Mouse (Mus musculus) gonadal fat pad, adult 2 months (tissue): ENCODE data around the gene Cenpq. TPM values are rescaled to one million over a fixed set of nuclear protein-coding genes. Genes with fewer than 3 reads are reported as not detected.
A peak's percentile ranks its signal among the peaks of the same experiment; 100 is the strongest.

Experiments
- DNase-seq: peaks from one replicate; pipeline ENCODE4 v3.0.0-alpha.2; 2012; ENCODE audit warnings: low read depth
- polyA plus RNA-seq: library from polyadenylated mRNA; depleted of rRNA; stranded (reverse); fragments of >200 nt; gene quantifications from 2 replicates; pipeline ENCODE4 v1.2.3, GENCODE M21; 2012; rRNA removed

Gene Cenpq
- 0.62 and 0.74 TPM in 2 replicates for polyA plus RNA-seq

DNA sequence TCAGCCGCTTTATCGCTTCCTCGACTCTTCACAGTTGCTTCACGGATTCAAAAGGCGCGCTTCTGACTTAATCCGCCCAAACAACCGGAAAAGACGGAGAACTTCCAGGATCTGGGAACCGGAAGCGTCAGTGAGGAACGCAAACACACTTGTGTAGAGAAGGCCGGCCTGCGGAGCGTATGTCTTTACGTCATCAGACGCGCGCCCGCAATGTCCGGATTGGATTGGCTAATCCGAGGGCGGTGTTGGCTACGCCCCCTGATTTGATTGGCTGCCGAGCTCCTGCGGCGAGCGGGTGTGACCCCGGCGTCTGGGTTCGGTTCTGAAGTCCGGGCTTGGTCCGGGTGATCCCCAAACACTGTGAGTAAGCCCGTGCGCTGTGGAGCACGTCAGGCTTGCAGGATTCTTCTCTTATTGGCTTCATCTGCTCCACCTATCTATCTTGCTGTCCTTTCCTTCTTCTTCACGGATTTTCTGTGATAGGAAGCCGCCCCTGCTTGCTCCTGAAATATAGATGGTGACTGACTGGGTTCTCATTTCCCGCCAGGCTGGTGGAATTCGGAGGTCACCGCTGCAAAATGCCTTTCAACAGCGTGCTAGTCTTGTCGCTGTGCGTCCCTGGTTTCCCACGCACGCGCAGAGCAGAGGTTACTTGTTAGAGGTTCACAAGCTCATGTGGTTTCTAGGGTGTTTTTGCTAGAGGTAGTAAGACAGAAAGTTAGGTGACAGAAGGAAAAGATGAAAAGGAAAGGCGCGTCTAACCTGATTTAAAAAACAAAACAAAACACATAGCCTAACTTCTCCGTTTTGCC is at the start of gene Cenpq, which contains the start of gene Mut:
Gene Cenpq (minus strand): TSS at position 628 of the 812 bp plus-strand sequence.
Gene Mut (plus strand): TSS at position 266 of the 812 bp plus-strand sequence.
- DNase-seq = peak; percentile 79

DNA sequence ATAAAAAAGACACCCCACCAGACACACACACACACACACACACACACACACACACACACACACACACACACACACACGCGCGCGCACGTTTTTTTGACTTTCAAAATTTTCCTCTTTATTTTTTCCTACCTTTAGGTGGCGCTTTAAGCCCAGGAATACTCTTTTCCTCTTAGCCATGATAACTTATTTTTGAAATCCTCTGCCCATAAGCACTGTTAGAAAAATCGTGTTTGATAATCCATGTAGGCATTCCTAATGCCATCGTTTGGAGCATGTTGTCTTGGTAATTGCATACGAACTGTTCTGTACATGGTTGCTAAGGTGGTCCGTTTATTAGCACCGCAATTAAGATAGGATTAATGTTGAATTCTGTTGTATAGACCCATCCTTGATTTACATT is 43.1 kb upstream of the Cenpq start:
- no peak for DNase-seq

DNA sequence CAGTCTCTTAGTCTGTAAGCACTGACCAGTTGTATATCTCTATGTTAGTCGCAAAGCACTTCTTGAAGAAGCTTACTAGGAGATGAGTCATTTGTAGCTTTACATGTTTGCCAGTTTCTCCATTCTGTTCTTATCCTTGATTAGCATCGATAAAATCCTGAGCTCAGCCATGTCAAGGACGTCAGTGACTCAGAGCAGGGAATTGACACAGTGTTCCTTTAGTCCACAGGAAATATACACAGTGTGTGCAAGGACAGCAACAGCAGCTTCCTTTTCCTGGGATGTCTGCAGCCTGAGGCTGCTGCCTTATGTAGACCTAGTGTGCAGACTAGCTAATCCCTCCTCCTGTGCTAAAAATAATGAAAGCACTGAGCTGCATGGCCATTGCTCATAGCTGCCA is 13.7 kb upstream of the Cenpq start:
- no peak for DNase-seq

DNA sequence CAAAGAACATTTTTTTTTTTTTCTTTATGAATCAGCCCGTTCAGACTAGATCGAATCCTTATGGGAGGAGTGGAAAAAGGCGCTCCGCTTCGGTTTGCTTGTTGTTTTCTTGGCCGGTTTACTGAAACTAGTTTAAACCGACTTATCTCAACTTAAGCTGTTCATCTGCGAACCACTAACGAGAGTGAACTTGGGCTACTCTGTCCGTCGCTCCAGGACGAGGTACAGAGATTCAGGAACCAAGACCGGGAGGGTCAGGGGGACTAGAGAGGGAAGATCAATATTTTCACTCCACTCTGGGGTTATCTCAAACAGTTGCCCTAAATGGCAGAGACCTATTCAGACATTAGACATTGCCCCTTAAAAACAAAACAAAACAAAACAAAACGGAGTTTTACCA is 862 bp downstream of the Cenpq start:
- DNase-seq = no peak

DNA sequence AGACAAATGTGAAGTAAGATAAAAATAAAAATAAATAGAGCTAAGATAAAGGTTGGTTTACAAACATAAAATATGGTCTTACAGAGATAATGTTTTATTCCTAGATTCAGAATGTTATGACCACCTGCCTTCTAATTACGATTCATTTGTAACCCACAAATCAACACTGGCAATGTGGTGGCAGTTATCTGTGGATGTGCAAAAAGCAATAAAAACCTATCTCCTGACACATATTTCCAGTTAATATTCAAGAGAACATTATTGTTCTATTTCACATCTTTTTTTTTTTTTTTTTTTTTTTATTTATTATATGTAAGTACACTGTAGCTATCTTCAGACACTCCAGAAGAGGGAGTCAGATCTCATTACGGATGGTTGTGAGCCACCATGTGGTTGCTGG is 19.3 kb downstream of the Cenpq start:
- DNase-seq = no peak

DNA sequence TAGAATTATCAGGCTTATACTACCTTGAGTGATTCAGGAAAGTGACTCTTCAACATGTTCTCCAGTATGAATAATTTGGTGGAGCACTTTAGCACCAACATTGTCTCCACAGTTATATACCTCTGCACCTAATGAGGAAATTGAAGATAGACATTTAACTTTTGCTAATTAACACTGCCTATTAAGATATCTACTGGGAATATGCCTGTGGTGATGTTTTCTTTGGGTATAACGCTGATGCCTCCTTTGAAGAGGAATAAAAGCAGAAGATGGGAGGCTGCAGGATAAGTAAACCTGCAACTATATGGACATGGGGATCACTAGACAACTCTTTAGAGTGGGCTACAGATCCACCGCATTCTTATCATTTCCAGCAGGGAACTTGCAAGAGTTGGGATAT is 20.6 kb downstream of the Cenpq start, which contains the start of gene Glyatl3:
Gene Glyatl3 (minus strand): TSS at position 101 of the 400 bp plus-strand sequence.
- no peak for DNase-seq

DNA sequence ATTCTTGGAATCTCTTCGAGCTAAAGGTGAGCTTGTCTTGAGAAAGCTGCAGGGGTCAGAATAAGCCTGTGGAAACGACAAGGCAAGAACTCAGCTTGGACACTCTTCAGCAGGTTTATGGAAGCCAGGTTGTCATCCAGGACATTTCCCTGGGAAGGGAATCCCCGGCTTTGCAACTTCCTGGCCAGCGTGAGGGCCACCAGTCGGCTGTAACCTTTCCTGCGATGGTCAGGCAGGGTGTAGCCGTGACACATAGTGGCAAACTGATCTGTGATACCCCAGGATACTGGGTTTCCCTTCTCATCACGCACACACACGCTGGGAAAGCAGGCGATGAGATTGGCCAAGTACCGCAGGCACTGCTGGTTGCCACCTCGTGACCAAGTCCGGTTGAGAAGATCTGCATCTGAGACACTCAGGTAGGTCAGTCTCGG is 30.1 kb downstream of the Cenpq start:
- no peak for DNase-seq

DNA sequence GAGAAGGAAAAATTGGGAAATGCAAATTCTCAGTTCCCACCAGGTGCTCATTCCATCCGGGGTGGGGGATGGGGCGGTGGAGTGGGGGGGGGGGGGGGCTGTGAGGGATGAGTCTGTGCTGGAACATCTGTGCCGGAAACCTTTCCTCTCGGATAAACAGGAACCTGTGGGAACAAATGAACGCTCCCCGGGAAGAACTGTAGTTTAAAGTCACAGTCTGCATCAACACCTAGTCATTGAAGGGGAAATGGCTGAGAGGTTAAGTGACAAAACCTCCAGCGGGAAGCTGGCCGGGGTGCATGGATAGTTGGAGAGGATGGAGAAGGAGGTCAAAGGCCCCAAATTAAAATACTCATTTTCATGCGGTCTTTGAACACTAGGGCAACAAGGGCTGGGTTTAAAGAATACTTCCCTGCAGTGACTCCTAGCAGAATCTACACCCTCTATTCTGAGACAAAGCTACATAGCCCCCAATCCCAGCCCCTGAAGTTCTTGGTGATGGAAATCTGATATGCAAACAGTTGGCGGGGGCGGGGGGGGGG is 30.7 kb downstream of the Cenpq start:
- no peak for DNase-seq

DNA sequence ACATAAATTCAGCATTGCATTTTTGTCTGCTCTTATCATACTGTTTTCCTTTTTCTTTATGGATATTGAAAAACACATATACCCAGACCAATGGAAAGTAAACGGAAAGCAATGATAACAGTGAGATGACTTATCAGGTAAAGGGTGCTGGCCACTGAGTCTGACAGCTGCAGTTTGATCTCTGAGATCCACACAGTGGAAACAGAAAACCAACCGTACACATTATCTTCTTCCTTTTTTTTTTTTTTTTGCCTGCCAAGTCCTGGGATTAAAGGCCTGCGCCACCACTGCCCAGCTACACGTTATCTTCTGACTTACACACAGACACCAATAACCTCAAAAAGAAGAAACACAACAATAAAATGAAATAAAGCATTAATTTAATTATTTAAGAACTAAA is 31.5 kb downstream of the Cenpq start:
- DNase-seq = no peak

DNA sequence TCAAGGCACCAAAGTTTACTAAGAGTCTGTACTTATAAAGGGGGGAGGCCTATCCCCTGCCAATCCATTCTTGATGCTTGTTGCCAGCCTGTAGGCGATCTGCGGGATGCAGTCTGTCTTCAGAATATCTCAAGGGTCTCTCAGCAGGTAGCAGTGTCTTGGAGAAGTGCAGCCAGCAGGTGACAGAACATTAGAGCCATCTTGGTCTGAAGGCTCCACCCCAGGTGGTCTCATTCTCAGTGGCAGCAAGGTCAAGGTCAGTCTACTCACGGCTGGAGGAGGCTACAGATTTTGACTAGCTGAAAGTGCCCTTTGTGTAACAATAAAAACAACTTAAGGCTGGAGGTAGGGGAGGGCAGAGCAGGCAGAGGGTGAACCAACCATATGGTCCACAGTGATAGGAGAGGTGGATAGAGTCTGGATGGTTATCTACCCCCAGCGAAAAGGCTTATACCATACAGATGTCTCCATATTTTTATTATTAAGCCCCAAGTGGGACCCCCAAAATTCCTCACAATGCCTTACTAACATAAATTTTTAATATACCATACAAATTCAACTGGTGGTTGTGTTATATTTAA is 35.0 kb downstream of the Cenpq start:
- no peak for DNase-seq

DNA sequence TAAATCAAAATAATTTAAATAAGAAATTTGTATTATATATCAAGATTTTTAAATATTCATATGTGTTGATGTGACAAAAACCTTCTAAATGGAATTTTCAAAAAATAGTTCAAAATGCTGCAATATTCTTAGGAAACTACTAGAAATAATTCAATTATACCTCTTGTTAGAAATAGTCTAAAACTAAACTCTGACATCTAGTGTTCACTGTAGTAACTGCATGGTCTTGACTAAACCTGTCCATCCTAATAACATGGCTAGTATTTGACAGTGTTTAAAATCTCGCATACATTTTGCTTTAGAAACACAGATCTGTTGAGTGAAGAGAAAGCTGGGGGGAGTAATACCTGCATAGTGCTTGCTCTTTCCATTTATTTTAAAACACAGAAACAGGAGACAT is 38.0 kb downstream of the Cenpq start:
- no peak for DNase-seq

DNA sequence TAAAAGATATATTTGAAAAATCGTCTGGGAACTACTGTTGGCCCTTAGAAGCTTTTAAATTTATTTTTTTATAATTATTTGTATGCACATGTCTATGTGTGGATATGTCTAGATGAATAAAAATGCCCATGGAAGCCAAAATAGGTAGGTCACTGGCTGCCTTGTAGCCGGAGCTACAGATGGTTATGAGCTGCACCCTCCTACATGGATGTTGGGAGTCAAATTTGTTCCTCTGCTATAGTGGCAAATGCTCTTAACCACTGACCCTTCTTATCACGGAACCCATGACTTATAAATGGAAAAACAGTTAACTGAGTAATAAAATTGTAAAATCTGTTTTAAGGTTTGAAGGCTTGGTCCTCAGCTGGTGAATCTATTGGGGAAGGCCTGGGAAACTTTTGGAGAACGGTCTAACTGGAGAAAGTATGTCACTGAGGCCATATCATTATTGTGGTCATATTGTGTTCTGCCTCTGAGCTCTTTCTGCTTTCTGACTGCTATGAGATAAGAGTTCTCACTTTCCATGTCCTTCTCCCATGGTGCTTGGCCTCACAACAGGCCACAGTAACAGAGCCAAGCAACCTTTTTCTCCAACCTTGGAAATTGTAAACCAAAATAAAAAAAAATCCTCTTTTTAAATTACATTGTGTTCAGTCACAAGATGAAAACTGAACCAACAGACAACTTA is 46.9 kb downstream of the Cenpq start:
- no peak for DNase-seq

DNA sequence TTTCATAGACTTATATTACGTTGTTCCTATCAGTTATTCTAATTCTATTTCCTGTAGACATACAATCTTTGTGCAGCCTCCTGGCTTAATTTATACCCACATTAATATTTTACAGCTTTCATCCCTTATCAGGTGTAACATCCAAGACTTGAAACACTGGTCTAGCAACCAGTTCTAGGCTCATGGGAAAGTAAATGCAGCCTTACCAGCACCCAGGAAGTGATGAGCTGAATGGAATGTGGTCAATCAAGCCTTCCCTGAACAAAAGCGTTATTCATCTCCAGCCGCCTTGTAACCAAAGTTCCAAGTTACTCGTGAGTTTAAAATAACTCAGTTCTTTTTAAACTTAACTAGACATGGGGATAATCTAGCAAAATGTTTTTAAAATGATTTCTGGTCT is 49.7 kb downstream of the Cenpq start:
- peak; percentile 34 for DNase-seq

DNA sequence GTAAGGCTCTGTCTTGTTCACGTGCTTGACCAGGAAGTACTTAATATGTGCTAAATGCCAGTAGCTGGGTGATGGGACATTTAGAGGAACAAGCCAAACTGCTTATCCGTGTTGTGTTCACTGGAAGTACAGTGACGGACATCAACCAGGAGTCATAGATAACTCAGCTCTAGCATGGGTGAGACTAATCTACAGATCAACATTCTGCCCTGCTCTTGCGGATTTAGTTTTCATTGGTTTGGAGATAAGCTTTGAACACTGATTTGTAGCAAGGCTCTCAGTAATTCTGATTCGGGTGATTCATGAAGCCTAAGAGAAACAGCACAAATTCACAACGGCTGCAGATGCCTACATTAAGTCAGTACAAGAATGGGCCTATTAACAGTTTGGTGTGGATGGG is 52.7 kb downstream of the Cenpq start:
- no peak for DNase-seq

DNA sequence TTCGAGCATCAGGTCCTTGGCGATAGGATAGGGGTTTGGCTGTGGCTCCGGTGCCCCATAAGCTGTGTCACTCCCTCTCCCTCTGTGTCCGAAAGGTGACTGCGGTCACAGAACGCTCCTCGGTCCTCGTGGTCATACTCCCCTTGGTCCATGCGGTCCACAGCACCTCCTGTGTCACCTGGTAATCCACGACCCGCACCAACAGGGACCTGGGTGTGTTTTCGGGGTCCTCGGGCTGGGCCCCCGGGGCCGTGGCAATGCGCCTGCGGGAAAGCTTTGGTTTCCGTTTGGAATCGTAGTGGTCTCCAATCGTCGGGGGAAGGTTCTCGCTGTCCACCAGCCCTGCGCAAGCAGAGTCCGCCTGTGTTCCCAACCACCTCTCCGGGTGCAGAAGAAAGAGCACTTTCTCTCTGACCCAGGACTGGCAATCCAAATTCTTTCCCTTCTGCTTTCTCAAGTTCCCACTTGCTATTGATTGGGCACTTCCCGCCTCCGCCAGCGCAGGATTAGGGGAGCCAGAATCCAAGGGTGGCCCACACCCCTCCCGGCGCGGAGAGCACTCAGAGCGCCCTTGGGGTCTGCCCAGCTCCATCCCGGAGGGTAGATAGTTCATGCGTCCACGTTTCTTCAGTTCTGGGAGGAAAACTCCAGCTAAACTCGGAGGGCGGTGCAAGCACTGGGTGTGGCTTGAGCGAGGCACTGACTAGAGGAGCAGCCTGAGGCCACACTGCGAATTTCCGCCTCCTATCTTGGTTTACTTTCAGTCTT is 54.7 kb downstream of the Cenpq start, which contains the start of gene 9130008F23Rik:
Gene 9130008F23Rik (minus strand): TSS at position 636 of the 768 bp plus-strand sequence.
- DNase-seq = no peak

DNA sequence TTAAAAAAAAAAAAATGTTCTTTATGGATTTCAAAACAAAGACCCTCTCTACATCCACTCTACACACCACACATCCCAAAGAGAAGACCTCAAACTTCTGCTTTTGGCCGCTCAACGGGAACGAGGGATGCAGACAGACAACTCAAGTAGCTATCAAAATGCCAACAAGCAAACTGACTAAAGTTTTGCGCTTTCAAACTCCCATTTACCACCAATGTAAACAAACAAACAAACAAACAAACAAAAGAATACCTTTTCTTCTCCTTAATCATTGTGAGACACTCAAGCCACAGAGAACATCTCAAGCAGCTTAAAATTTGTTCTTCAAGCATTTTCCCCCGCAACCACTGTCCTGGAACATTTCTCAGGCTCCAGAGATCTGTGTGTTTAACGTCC is 55.3 kb downstream of the Cenpq start:
- no peak for DNase-seq

DNA sequence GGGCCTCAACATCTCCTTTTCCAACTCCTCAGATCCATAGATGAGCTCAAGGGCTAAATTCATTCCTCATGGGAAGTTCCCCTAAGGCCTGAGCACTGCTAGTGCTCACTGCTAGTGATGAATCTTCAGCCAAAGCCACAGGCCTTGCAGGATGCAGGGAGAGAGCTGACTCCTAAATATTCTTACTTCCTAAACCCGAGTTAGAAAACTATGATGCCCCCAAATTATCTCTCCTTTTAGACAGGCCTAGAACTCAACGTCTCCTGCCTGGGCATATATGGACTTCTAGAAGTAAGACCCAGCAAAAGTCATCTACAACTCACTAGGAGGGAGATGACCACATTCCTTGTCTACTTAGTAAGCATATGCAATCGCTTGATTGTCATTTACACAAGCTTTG is 57.1 kb downstream of the Cenpq start:
- DNase-seq = no peak

DNA sequence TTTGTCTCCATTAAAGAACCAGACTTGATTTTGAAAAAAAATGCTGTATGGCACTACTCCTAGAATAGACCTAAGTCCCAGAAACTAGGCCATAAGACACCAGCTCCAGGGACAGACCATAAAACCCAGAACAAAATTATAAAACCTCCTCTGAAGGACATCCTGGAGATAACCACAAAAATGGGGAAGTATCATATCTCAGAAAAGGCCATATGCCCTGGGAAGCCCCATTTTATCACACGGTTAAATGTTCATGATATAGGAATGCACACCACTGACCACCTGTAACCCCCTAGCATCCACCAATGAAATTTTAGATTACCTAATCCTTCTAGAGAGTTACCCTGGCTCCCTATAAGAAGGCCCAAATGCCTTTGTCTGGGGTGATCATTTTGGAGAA is 59.3 kb downstream of the Cenpq start:
- no peak for DNase-seq

DNA sequence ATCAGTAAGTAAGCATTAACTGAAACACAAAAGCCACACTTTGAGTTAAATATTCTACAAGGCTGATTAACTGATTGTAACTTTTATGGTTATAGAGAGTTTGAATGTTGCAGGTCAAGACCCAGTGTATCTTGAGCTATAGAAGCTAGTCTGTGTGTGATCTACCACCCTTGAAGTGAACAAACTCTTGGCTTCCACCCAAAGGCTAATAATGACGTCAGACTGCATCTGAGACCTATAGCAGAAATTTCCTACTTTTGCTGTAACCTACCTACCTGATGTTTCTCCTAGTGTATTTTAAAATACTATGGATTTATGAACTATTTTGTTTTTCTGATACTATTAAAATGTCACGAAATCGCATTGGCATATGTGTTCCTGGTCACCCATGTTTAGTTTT is 60.1 kb downstream of the Cenpq start:
- no peak for DNase-seq

DNA sequence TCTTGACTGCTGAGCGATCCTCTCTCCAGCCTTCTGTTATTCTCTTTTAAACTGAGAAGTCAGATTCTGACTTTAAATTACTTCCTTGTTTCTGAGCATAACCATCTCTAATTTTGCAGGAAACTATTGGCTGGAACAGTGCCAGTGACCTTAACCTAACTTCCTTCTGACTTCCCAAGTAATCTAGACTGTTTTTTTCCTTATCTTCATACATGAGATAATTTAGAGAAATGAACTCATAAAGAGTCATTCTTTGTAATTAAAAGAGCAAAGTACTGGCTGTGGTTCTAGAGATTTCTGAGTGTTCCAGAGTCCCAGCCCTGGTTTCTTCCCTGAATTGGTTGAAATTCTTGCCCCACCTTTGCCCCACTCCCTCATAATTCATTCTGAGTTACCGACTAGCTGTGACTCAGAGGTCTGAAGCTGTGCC is 61.2 kb downstream of the Cenpq start:
- no peak for DNase-seq
